Mouse (Mus musculus): ENCODE data around the gene Gm16253.

Gene Gm16253

DNA sequence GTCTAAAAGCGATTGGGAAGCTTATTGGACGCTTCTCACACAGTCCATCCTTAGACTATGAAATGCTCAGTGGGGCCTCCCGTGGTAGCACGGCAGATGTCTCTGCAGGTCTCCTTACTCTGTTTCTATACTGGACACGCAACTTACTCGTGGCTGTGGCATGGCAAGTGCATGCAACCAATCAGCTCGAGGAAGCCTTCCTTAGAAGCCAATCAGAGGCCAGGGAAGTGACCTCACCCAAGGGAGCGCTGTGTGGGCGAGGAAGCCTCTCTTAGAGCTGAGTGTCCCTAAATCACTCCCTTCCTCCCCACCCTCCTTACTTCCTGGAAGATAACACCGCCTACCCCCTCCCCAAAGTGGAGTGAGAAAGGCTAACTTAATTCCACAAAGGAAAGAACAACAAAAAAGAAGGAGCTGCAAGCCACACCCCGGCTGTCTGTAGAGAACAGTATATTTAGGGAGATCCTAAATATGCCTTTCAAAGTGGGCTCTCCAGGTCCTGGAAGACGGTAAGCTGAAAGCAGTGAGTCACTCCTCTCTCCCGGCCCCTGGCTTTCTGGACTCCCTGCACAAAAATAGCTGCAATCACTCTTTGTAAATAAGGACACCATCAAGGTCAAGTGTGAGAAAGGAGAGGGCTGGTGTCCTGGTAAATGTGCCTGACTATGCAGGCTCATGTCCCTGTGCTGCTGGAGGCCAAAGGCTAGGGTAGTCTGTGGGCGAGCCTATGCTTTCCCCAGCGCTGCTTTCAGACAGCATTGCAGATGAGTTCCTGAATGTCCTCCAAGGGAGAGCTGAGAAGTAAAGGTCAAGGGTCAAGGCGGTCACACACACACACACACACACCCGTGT is at the start of gene Gm16253:
Gene Gm16253, plus strand, starts transcription at position 295 of the 852 bp plus-strand sequence.
- no peak for DNase-seq (ENCODE audit: low read depth, low spot score)

DNA sequence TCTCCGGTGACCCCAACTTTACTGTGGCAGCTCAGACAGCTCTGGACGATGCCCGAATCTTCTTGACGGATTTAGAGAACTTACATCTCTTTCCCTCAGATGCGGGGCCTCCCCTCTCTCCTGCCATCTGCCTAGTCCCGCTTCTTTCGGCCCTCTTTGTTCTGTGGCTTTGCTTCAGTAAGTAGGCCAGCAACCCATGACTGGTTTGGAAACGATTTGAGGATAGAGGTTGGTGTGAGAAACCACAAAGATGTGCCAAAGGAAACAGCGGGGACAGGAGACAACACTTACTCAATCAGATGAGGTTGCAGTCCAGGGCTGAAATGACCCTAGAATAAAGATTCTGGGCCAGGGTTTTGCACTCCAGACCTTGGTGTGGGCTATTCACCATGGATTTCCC is 48.3 kb upstream of the Gm16253 start:
- DNase-seq (ENCODE audit: low read depth, low spot score) = no peak

DNA sequence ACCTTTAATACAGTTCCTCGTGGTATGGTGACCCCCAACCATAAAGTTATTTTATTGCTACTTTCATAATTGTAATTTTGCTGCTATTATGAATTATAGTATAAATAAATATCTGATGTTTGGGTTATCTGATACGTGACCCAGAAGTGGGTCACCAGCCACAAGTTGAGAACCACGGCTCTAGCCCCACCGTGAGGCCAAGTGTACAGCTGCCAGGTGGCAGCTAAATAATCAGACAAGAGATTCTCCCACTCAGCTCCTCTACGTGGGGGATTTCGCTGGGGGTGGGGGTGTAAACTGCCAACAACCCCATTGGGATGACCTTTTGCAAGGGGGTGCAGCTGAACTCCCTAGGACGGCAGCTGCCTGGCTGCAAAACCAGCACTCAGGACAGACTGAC is 44.7 kb upstream of the Gm16253 start:
- no peak for DNase-seq (ENCODE audit: low read depth, low spot score)

DNA sequence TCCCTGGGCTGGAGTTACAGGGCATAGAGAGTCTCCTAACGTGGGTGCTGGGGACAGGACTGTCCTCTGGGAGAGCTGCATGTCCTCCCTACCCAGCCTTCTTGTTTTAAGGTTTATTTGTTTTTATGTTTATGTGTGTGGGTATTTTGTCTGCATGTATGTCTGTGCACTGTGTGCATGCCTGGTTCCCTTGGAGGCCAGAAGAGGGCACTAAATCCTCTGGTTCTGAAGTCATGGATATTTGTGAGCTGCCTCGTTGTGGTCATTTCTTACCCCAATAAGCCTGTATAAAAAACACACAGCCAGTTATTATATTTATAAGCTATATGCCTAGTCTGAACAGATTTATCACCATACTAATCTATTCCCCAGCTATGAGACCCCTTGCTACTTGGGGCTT is 42.5 kb upstream of the Gm16253 start:
- no peak for DNase-seq (ENCODE audit: low read depth, low spot score)

DNA sequence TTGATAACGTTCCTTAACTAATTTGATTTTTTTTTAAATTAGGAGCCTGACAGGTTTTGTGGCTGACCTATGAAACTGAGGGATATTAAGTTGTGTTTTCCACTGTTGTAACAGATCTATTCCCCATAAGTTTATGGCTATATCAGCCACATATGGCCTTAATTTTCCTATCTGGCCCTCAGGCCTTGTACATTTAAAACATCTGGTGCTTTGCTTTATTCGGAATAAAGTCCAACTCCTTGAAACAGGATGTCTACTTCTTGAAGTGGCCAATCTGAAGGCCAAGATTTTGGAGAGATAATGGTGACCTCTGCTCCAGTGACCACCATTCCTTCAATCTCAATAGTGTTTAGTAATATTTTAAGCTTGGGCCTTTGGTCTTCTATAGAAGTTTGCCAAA is 37.5 kb upstream of the Gm16253 start:
- no peak for DNase-seq (ENCODE audit: low read depth, low spot score)

DNA sequence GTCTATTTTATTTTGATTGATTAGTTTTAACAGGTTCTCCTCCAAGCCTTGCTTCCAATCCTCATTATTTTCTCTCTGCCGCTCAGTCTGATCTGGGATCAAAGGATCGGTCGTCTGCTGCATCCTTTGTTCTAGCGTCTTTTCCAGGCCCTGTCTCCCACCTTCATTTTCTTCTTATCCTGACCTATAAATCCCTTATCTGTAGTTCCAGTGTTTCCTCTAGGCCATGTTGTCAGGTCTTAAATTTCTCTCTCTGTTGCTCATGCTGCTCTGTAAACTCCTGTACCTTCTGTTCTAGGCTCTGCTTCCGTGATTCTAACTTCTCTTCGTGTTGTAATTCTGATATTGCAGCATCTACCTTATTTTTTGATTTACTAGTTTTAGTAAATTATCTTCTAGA is 36.0 kb upstream of the Gm16253 start:
- DNase-seq (ENCODE audit: low read depth, low spot score) = no peak

DNA sequence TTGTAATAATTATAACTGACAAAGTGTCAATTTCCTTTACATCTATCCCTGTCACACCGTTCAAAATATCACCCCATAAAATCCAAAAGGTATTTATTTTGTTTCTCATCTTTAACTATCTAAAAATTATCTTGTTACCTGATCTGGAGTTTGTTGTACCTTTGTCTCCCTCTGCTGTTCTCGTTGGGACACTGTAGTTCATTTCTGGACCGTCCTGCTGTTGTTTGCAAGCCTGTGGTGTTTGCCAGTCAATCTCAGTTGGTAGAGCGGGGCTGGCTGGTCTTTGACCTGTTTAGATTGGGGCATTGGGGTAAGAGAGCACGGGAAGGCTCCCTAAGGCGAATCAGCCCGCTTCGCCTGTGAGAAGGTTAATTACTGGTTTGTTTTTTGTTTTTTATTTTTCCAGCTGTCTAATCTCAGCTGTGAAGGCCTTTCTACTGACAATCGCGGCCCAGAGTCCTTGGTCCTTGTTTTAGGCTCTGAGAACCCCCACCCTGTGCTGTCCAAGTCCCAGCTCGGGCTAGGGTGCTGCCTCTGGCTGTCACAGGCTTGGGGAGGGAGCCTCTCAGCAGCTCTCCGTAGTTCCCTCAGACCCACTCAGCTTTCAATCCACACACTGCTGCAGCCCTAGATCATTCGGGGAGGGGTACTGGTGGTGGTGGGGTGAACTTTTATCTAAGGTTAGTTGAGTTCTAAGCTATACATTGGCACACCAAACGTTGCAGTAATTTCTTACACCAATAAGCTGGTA is 35.3 kb upstream of the Gm16253 start:
- DNase-seq (ENCODE audit: low read depth, low spot score) = no peak

DNA sequence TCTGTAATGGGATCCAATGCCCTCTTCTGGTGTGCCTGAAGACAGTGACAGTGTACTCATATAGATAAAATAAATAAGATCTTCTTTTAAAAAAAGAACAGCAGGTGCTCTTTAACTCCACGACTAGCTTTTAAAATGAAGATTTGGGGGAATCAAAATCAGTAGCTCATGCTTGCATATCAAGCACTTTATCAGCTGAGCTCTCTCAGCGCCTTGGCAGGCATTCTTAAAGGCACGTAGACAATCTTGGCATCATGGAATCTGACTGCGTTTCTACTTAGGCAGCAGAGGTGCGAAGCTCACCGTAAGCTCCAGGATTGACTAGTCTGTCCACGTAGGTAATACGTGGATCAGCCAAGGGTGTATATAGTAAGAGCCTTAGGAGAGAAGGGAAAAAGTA is 34.2 kb upstream of the Gm16253 start:
- no peak for DNase-seq (ENCODE audit: low read depth, low spot score)

DNA sequence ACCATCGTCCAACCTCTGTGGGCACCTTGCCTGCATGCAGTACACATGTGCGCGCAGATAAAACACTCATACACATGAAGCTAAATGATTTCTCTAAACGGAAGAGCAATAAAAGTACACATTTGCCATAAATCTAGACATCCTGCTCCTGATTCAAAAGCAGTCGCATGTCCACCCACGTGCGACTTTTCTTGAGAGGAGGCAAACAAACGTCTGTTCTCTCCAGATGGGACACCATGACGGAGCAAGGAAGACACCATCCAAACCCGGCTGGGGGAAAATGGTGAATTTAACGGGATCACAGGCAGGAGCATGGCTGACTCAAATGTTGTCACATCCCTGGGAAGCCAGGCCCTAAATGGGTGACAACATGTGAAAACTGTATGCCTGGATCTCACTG is 33.4 kb upstream of the Gm16253 start:
- no peak for DNase-seq (ENCODE audit: low read depth, low spot score)

DNA sequence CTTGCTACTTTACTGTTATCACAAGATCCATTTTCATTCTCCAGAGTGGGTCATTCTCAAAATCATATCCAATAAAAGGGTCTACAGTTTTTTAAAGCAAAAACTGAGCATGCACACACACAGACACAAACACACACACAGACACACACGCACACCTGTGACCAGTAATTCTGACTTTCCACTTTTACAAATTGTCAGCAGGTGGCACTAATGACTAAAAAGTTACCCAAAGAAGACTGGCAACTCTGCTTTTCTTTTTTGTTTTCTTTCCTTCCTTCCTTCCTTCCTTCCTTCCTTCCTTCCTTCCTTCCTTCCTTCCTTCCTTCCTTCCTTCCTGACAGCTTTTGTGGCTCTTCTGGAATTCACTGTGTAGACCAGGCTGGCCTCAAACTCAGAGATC is 31.2 kb upstream of the Gm16253 start:
- DNase-seq (ENCODE audit: low read depth, low spot score) = no peak

DNA sequence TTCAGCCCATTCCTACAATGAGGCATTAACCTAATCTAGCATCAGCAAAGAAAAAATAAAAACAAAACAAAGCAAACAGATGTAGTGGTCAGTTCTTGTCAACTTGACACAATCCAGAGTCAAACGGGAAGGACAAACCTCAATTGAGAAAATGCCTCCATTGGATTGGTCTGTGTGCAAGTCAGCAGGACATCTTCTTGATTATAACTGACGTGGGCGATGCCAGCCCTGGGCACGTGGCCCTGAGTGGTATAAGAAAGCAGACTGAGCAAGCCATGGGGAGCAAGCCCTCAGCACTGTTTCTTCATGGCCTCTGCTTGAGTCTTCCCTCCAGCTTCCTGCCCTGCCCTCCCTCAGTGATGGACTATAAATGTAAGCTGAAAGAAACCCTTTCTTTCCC is 29.9 kb upstream of the Gm16253 start:
- DNase-seq (ENCODE audit: low read depth, low spot score) = no peak

DNA sequence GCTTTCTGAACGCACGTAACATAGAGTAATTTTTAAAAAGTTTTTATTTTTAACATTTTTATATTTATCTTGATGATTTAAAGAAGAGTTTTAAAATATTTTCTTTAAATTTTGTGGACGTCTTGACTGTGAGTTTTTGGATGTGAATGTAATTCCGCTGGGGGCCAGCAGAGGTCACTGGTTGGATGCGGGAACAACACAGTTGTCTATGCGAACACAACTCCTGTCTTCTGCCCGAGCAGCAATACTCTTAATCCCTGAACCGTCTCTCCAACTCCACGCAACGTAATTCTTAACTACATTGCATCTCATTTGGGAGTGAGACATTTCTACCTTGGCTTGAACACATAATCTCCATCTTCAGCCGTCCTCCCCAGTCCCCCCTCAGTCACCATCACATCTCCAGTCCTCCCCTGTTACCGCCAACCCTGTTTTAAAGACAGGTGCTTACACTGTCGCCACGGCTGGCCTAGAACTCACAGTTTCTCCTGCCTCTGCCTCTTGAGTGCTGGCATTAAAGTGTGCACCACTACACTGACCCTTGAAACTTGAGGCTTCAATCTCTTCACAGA is 29.3 kb upstream of the Gm16253 start:
- peak; percentile 46 for DNase-seq (ENCODE audit: low read depth, low spot score)

DNA sequence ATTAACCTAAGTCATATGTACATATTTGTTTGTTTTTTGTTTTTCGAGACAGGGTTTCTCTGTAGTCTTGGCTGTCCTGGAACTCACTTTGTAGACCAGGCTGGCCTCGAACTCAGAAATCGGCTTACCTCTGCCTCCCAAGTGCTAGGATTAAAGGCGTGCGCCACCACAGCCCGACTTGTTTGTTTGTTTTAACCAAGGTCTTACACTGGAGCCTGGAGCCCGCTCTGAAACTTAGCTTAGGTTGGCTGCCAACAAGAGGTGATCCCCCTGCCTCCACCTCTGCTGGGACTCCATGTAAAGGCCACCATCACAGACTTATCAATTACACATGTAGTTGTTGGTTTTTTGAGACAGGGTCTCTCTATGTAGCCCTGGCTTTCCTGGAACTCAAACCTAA is 28.0 kb upstream of the Gm16253 start:
- DNase-seq (ENCODE audit: low read depth, low spot score) = no peak

DNA sequence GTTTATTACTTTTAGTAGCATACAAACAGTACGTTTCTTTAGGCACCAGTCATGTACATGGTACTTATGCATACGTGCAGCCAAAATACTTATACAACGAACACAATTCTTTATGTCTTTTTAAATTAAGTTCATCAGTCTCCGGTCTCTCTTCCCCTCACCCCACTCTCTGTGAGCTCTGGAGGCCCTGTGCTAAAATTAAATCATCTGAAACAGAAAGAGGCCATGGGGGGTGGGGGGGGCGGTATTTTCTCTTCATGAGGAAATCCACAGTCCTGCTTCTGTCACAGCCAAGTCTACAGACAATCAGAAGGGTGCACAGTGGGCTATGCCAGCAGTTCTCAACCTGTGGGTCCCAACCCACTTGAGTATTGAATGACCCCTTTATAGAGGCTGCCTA is 27.4 kb upstream of the Gm16253 start:
- DNase-seq (ENCODE audit: low read depth, low spot score) = no peak

DNA sequence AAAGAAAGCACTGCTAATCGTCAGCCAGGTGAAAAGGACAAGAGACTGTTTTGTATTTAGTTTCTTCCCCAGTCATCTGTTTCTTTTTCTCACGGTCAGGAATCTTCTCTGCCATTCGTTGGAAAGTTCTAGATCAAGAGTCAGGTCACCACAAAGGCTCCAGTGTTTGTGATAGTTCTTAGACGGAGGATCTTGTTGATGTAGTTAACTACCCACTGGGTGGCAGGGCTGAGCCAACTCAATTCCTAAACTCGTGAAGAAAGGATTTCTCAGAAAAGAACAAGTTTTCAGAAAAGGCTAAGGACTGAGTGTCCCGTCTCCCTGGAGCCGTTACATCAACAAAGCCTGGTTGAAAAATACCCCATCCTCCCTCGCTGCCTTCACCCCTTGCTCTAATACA is 25.6 kb upstream of the Gm16253 start:
- DNase-seq (ENCODE audit: low read depth, low spot score) = no peak

DNA sequence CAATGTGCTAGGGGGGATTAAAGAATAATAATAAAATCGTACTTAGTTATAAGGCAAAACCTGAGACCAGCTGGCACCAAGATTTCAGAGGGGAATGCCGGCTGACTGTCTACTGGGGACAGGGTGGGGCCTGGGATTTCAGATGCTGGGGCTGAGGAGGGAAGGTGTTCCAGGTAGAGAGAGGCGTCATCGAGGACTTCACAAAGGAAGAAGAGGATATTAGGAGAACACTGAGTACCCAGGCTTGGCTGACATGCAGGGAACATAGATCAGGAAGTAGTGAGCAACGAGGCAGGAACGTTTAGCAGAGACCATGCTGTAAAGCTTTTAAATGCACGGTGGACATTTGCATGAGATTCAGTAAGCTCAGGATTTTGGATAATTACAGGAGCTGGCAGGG is 24.9 kb upstream of the Gm16253 start:
- no peak for DNase-seq (ENCODE audit: low read depth, low spot score)

DNA sequence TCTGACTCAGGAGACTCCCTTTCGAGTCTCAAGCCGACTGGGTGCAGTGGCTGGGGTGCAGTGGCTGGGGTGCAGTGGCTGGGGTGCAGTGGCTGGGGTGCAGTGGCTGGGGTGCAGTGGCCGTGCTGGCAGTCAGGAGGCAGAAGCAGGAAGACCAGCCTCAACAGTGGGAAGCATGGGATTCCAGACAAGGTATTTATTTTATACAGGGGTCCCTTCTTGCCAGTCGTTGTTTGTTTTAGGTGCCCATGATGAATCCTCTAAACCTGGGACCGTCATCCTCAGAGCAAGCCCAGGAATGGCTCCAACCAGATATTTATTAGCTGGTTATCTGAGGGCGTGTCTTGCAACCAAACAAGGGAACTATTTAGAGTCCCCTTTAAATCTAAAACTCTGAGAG is 23.2 kb upstream of the Gm16253 start:
- no peak for DNase-seq (ENCODE audit: low read depth, low spot score)

DNA sequence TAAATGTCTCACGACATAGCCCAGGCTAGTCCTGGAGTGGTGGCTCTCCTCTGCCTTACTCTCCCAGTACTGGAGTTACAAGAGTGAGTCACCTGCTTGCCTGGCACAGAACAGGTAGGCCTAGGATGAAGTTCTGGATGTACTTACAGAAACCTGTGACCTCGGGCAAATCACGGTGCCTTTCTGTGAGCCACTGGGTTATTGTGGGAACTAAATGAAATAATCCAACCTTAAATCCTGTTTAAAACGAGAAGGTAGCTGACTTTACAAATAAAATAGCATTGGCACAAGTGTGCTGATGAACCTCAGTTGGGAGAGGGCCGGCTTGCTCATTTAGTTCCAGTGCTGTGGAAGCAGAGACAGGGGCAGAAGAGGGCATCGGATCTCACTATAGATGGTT is 22.5 kb upstream of the Gm16253 start:
- no peak for DNase-seq (ENCODE audit: low read depth, low spot score)

DNA sequence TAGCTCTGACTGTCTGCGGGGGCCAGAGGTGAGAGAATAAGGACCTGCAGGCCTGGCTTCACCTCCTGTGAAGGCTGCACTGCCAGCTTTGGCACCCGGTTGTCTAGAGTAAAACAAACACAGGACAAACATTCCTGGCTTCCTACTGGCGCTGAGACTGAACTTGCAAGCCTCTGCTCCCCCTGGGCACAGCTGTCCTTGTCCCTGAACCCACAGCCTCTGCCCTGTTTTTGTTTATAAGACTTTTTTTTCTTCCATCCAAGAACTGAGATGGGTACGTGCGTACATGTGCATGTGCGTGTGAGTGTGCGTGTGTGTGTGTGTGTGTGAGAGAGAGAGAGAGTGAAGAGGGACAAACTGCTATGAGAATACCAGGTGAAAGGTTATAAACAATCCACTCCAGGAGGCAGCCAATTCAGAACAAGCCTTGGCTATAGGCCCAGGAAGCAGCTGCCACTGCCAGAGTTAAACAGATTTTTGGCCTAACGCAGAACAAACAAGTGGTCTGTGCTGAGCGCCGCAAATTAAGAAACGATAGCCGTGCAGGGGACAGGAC is 21.7 kb upstream of the Gm16253 start:
- DNase-seq (ENCODE audit: low read depth, low spot score) = no peak

DNA sequence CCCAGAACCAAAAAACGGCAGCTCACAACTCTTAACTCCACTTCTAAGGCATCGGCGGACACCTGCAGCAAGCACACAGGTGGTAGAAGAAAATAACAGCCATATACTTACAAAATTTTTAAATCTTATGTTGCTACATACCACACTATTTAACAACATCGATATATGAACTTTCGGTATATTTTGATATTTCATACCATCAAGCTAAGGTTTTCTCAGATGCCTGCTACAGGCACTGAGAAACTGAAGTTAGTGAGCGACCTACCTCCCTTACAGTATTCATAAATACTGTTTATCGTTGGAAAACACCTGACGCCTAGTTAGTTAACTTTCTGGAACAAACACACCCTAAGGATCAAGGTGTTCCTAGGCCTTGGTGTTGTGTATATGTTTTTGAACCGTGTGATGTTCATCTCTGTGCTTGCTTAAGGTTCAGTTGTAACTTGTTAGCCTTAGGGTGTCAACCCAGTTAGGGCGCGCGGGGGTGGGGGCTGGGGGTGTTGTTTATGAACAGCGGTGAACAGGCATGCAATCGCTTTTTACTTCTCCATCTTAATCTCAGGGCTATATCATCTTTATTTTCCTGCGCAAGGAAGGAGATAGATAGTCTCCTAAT is 20.7 kb upstream of the Gm16253 start:
- no peak for DNase-seq (ENCODE audit: low read depth, low spot score)

DNA sequence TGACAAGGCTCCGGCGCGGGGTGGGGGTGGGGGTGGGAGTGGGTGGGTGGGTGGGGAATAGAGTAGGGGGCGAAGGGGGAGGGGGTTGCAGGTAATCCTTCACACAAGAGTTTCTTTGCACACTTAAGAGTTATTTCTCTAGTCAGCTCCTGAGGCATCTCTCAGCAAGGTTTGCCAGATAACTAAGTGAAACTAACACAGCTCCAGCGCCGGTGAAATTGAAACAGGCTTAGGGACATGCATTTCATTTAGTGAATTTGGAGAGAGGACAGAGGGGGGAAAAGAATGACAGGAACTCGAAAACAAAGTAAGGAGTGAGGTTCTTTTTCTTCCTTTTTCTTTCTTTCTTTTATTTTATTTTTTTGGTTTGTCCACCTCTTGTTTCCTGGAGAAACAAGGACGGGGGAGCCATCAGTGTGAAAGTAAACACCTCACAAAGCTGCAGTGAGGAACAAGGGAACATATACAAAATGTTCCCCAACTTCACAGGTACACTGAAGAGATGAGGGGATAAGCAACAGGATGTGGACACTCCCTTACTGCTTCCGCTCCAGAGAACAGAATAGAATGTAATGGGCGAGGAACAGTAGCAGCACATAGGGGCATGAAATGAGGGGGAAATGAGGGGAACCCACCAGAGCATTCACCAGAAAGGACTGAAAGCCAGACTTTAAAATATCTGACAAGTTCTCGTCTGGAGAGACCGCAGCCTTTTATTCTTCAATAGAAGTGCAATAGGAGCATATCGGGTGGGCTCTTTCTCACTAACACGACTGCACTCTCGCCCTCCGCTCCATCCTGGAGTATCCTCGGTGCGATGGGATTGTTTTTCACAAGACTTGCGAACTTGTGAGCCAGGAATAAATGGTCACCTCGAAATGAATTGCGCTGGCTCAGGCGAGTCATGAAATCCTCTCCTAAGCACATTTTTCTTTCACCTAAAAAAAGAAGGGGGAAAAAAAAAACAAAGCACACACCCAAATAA is 19.8 kb upstream of the Gm16253 start:
- DNase-seq (ENCODE audit: low read depth, low spot score) = no peak

Data from retina, postnatal 7 days (tissue).